Mouse (Mus musculus) neutrophil, adult 65 days (primary cell): ENCODE measurements around the gene Gm3415. TPM values are rescaled to one million over a fixed set of nuclear protein-coding genes. Genes with fewer than 3 reads are reported as not detected.

Experiments
- total RNA-seq: library from RNA; stranded (reverse); gene quantifications from 2 replicates; pipeline ENCODE4 v1.2.4, GENCODE M21; 2023

The Gm3415 gene
- not detected in 2 replicates for total RNA-seq

DNA sequence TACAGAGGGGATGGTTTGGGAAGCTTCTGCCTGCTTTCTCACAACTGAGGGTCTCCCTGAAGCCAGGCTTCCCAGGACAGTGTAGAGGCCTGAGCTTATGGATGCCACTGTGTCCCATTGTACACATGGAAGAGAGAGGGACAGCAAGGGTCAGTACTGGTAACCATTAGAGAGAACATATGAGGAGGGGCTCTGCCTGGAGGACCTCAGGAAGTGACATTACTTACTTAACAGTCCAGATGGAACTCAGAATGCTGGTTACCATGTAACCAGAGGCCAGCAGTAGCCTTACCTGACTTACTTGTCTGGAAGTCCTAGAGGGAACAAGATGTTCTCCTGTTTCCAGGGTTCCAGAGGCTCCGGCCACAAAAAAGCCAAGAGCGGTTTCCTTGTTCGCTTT, at the start of gene Gm3415:
Gm3415 (plus strand) TSS at position 301 of the 400 bp plus-strand sequence.

DNA sequence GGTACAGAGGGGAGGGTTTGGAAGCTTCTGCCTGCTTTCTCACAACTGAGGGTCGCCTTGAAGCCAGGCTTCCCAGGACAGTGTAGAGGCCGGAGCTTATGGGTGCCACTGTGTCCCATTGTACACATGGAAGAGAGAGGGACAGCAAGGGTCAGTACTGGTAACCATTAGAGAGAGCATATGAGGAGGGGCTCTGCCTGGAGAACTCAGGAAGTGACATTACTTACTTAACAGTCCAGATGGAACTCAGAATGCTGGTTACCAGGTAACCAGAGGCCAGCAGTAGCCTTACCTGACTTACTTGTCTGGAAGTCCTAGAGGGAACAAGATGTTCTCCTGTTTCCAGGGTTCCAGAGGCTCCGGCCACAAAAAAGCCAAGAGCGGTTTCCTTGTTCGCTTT, 42.1 kb upstream of the Gm3415 start, which contains the start of gene Gm3402:
Gm3402 (plus strand) TSS at position 301 of the 400 bp plus-strand sequence.

DNA sequence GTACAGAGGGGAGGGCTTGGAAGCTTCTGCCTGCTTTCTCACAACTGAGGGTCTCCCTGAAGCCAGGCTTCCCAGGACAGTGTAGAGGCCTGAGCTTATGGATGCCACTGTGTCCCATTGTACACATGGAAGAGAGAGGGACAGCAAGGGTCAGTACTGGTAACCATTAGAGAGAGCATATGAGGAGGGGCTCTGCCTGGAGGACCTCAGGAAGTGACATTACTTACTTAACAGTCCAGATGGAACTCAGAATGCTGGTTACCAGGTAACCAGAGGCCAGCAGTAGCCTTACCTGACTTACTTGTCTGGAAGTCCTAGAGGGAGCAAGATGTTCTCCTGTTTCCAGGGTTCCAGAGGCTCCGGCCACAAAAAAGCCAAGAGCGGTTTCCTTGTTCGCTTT, 30.4 kb upstream of the Gm3415 start, which contains the start of gene Gm3404:
Gm3404 (plus strand) TSS at position 301 of the 400 bp plus-strand sequence.

DNA sequence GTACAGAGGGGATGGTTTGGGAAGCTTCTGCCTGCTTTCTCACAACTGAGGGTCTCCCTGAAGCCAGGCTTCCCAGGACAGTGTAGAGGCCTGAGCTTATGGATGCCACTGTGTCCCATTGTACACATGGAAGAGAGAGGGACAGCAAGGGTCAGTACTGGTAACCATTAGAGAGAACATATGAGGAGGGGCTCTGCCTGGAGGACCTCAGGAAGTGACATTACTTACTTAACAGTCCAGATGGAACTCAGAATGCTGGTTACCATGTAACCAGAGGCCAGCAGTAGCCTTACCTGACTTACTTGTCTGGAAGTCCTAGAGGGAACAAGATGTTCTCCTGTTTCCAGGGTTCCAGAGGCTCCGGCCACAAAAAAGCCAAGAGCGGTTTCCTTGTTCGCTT, 18.6 kb upstream of the Gm3415 start, which contains the start of gene Gm3409:
Gm3409 (plus strand) TSS at position 301 of the 400 bp plus-strand sequence.

DNA sequence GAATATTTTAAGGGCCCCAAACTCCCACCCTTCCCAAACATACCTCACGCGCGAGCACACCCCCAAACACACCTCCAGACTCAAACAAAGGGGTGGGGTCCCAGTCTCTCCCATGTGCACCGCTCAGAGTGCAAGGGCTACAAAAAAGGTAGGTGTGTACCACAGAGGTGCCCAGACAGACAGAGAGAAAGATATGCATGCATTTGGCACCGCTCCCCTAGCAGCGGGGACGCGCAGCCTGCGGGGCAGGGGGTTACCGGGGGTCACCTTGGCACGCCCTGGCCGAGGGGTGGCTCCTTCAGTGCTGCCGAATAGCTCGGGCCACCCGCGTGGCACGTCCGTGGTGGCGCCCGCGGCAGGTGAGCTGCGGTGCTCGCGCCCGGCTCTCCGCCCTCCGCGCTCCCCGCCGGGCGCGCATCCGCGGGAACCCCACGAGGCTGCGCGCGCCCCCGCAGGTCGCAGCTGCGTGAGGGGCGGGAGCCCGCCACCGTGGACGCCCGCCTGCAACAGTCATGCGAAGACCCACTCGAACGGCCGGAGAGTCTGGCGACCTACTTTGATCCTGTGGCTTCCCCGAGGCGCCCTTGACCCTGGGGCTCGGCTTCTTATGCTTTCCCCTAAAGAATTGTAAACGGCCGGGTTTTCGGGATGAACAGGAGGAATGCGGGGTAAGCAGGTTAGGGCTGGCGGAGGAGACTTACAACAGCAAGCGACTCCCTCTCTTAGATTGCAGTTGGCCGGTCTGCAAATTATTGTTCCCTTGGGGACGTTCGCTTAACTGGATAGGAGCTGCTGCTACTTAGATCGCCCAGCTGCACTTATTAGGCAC, 28.8 kb downstream of the Gm3415 start, which contains the start of gene Gpr12:
Gpr12 (minus strand) TSS at position 762 of the 829 bp plus-strand sequence.

Other genes starting within 250 kb of the Gm3415 start
- not detected in 2 replicates for gene Wasf3, start 171.2 kb upstream of the Gm3415 start, total RNA-seq
- gene Gm6408, start 74.2 kb upstream of the Gm3415 start, total RNA-seq: not detected in 2 replicates
- not detected in 2 replicates for gene Gm6370, start 64.8 kb upstream of the Gm3415 start, total RNA-seq
- gene 4930449I24Rik, start 53.7 kb upstream of the Gm3415 start, total RNA-seq: not detected in 2 replicates
- not detected in 2 replicates for gene Gm3402, start 42.0 kb upstream of the Gm3415 start, total RNA-seq
- gene Gm3404, start 30.3 kb upstream of the Gm3415 start, total RNA-seq: not detected in 2 replicates
- not detected in 2 replicates for gene Gm3409, start 18.5 kb upstream of the Gm3415 start, total RNA-seq
- not detected in 2 replicates for gene Gpr12, start 29.1 kb downstream of the Gm3415 start, total RNA-seq
- gene Usp12, start 238.9 kb downstream of the Gm3415 start, total RNA-seq: 19.5 and 22.1 TPM in 2 replicates